Mouse (Mus musculus) liver, embryonic 14.5 days (tissue): Measurements from ENCODE around the gene Slfn14. TPM values are rescaled to one million over a fixed set of nuclear protein-coding genes. Genes with fewer than 3 reads are reported as not detected.
"Not testable (repeated sequence)": the region's sequence is repeated elsewhere in the genome, so short reads cannot be mapped to it uniquely, and the experiment has no call there.

Experiments
- ATAC-seq: fragments of 200-750 bp; cut with Nextera tagmentation; 2 replicates; pipeline ENCODE4 v1.8.0; 2017; ENCODE audit warnings: moderate number of reproducible peaks, mild to moderate bottlenecking, moderate library complexity; ENCODE audit not compliant: insufficient read depth
- DNase-seq, 3 experiments: peaks; one replicate each; pipeline ENCODE4 v3.0.0-alpha.2; 2012 to 2013; ENCODE audit warnings: low read depth in 3 of 3, low spot score in 3 of 3
- H3K27ac ChIP-seq: fragments of 300-500 bp; sonication (generic); 2 replicates; pipeline ENCODE4 v1.5.1; 2014; ENCODE audit warnings: moderate library complexity, mild to moderate bottlenecking, control low read depth, inconsistent platforms
- H3K27me3 ChIP-seq: fragments of 300-500 bp; sonication (generic); 2 replicates; pipeline ENCODE4 v1.6.1; 2014; ENCODE audit warnings: mild to moderate bottlenecking, low read length, moderate library complexity; ENCODE audit not compliant: control insufficient read depth, insufficient read depth
- H3K36me3 ChIP-seq: fragments of 300-500 bp; sonication (generic); replicated peaks from 2 replicates; pipeline ENCODE4 v1.6.1; 2014; ENCODE audit warnings: low read depth; ENCODE audit not compliant: control insufficient read depth, insufficient read depth
- H3K4me1 ChIP-seq, 2 experiments: fragments of 200-500 bp in 1 of 2; fragments of 300-500 bp in 1 of 2; sonication (generic) in 1 of 2; replicated peaks; 2 replicates each; pipeline ENCODE4 v1.6.1; 2012 to 2014; ENCODE audit warnings: antibody characterized with exemption in 1 of 2, inconsistent platforms in 1 of 2, low read length in 1 of 2; ENCODE audit not compliant: control insufficient read depth in 2 of 2, insufficient read depth in 2 of 2
- H3K4me2 ChIP-seq: fragments of 300-500 bp; sonication (generic); 2 replicates; pipeline ENCODE4 v1.6.1; 2014; ENCODE audit warnings: low read depth, mild to moderate bottlenecking, control low read depth, moderate library complexity
- H3K4me3 ChIP-seq, 2 experiments: fragments of 200-500 bp in 1 of 2; fragments of 300-500 bp in 1 of 2; sonication (generic) in 1 of 2; 2 replicates each; pipeline ENCODE4 v1.5.1; 2012 to 2014; ENCODE audit warnings: low read depth in 2 of 2, low read length in 2 of 2, mild to moderate bottlenecking in 2 of 2, control low read depth in 1 of 2, inconsistent platforms in 1 of 2, moderate library complexity in 1 of 2; ENCODE audit not compliant: insufficient read depth in 1 of 2
- H3K9ac ChIP-seq: fragments of 300-500 bp; sonication (generic); replicated peaks from 2 replicates; pipeline ENCODE4 v1.6.1; 2014; ENCODE audit warnings: mild to moderate bottlenecking, control low read depth, moderate library complexity
- H3K9me3 ChIP-seq: fragments of 300-500 bp; sonication (generic); 2 replicates; pipeline ENCODE4 v1.6.1; 2016; ENCODE audit warnings: low read length, mixed read lengths; ENCODE audit not compliant: control insufficient read depth
- CTCF ChIP-seq: IDR thresholded peaks from 2 replicates; pipeline ENCODE4 v1.5.1; 2016; ENCODE audit warnings: antibody characterized with exemption, low read depth, control low read depth
- EP300 ChIP-seq: IDR thresholded peaks from 2 replicates; pipeline ENCODE4 v1.6.1; 2016; ENCODE audit warnings: antibody characterized with exemption, low read depth
- WGBS: fragments of 180-500 bp; shearing (Covaris S2); extraction: QIAGEN DNeasy Blood & Tissue Kit; methylation state at CpG from one replicate; pipeline ENCODE4 v1.1.7; 2014; ENCODE audit not compliant: insufficient replicate concordance; 5-methylcytosine and 5-hydroxymethylcytosine counted together
- polyA plus RNA-seq, 2 experiments: library from polyadenylated mRNA; depleted of rRNA in 1 of 2; stranded (reverse) in 1 of 2; unstranded in 1 of 2; fragments of >200 nt; fragmentation: Nextera tagmentation in 1 of 2; extraction: Ambion mirVana in 1 of 2; gene quantifications; 2 replicates each; pipeline versions ENCODE4 v1.2.1 to v1.2.3; 2012 to 2014

The Slfn14 gene
- polyA plus RNA-seq, 2 experiments, result 15.4 to 30.4 TPM

DNA sequence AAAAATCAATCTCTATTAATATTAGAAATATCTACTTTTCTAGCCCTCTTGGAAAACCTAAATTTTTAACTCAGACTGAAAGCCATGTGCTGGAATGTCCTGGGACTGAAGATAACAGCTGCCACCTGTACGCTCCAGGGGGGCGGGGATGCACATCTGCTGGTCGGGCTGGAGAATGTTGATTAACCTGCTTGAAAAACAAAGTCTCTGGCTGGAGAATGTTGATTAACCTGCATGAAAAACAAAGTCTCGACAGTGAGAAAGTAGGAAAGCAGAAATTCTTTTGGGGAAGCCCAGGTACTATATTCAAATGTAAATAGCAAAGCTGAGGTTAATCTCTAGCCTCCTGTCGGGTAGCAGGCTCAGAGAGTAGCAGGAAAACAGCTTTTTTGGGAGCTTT is 52.9 kb downstream of the Slfn14 start:
- DNase-seq, result peak in 2 of 3 experiments; percentile 54 to 62
- Histone ChIP-seq H3K4me1 (peaks cover 7 to 18% of the 10 kb centered on the region in 2 experiments; a peak in 3 of 4 replicates), H3K27ac (peak overlapping the region; percentile 76), H3K4me2 (peak overlapping the region; percentile 13; the same call in 1 of the 2 replicates)
- H3K9ac ChIP-seq, H3K9me3 ChIP-seq, H3K36me3 ChIP-seq, H3K27me3 ChIP-seq, H3K4me3 ChIP-seq: not testable (repeated sequence)
- ATAC-seq, result peak; percentile 65; the same call in 1 of the 2 replicates
- WGBS, result 20% methylated on average over 5 of the region's 5 CpGs
- peak; percentile 87 for TF ChIP-seq EP300

DNA sequence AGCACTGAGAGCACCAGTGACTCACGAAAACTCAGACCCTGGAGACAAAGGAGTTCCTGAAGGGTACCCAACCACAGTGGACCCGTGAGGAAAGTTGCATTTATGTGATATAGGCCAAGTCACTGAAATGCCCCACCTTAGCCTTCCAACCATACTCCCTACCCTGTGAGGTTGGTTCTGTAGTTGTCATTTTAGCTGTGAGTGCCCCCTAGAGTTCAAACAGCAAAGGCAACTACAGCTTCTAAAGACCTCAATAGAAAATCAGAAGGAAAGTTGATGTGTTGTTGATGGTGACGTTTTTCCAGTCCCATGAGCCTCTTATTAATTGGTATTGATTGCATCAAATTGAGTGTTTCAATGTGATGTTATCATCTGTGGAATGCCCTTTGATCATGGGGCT is 55.6 kb downstream of the Slfn14 start:
- Histone ChIP-seq H3K27me3 (no peaks in the 10 kb centered on the region), H3K27ac (no peak overlapping the region; the same call in 1 of the 2 replicates), H3K4me3 (no peak overlapping the region), H3K4me2 (no peak overlapping the region), H3K36me3 (peaks cover 17% of the 10 kb centered on the region), H3K9ac (no peak overlapping the region), H3K9me3 (no peaks in the 10 kb centered on the region), H3K4me1 (peaks cover 4 to 9% of the 10 kb centered on the region in 2 experiments; a peak in 3 of 4 replicates)
- TF ChIP-seq CTCF (peak; percentile 74), EP300 (no peak)
- DNase-seq (peak in 2 of 3 experiments; percentile 24 to 56), ATAC-seq (peak; percentile 71)
- WGBS, result 36% methylated on average over 3 of the region's 3 CpGs

- Histone ChIP-seq H3K27ac (no peak overlapping the region), H3K9ac (no peak overlapping the region), H3K4me2 (no peak overlapping the region), H3K4me3 (no peak overlapping the region), H3K36me3 (peaks cover 24% of the 10 kb centered on the region), H3K4me1 (peaks cover 3 to 6% of the 10 kb centered on the region in 2 experiments; a peak in 3 of 4 replicates), H3K27me3 (no peaks in the 10 kb centered on the region), H3K9me3 (no peaks in the 10 kb centered on the region)
- DNase-seq (no peak), ATAC-seq (no peak)
- 72% methylated on average over 7 of the region's 7 CpGs for WGBS
- TF ChIP-seq EP300 (no peak), CTCF (no peak)
Measured at GRCm38 (mm10) chr11:83227926-83228723, 58.4 kb downstream of the Slfn14 start.

GRCm38 (mm10) chr11:83225371-83225960 is 61.1 kb downstream of the Slfn14 start:
- ATAC-seq, result no peak
- DNase-seq, result no peak
- peaks cover 6 to 8% of the 10 kb centered on the region in 2 experiments; a peak in 2 of 4 replicates for H3K4me1 ChIP-seq
- WGBS, result 68% methylated on average over 9 of the region's 9 CpGs
- peak overlapping the region; percentile 86 for H3K27ac ChIP-seq
- H3K4me3 ChIP-seq, result peak overlapping the region; percentile 86 to 87
- peaks cover 24% of the 10 kb centered on the region for H3K36me3 ChIP-seq
- H3K9ac ChIP-seq, result peak overlapping the region; percentile 96
- no peaks in the 10 kb centered on the region for H3K27me3 ChIP-seq
- no peaks in the 10 kb centered on the region for H3K9me3 ChIP-seq
- TF ChIP-seq EP300, result no peak
- TF ChIP-seq CTCF, result no peak
- H3K4me2 ChIP-seq, result peak overlapping the region; percentile 83

Other genes starting within 250 kb of the Slfn14 start
- gene Slfn2, start 221.6 kb downstream of the Slfn14 start, polyA plus RNA-seq (2012; rRNA removed), result 2.4 and 3.6 TPM in 2 replicates
- gene Slfn2, start 221.6 kb downstream of the Slfn14 start, polyA plus RNA-seq (2014; fragmentation: Nextera tagmentation; extraction: Ambion mirVana), result 7.4 and 8.8 TPM in 2 replicates
- gene Slfn1, start 169.9 kb downstream of the Slfn14 start, polyA plus RNA-seq (2012; rRNA removed), result 0.12 and 0.21 TPM in 2 replicates
- gene Slfn1, start 169.9 kb downstream of the Slfn14 start, polyA plus RNA-seq (2014; fragmentation: Nextera tagmentation; extraction: Ambion mirVana), result 0.08 and 0.28 TPM in 2 replicates
- gene Slfn4, start 111.5 kb downstream of the Slfn14 start, polyA plus RNA-seq (2012; rRNA removed), result 0.21 and 0.37 TPM in 2 replicates
- 0.10 and 0.25 TPM in 2 replicates for gene Slfn4, start 111.5 kb downstream of the Slfn14 start, polyA plus RNA-seq (2014; fragmentation: Nextera tagmentation; extraction: Ambion mirVana)
- 1.3 and 2.6 TPM in 2 replicates for gene Slfn3, start 95.4 kb downstream of the Slfn14 start, polyA plus RNA-seq (2012; rRNA removed)
- gene Slfn3, start 95.4 kb downstream of the Slfn14 start, polyA plus RNA-seq (2014; fragmentation: Nextera tagmentation; extraction: Ambion mirVana), result 2.4 and 2.7 TPM in 2 replicates
- 10.5 and 11.7 TPM in 2 replicates for gene Ap2b1, start 12.3 kb upstream of the Slfn14 start, polyA plus RNA-seq (2012; rRNA removed)
- 20.9 and 22.3 TPM in 2 replicates for gene Ap2b1, start 12.3 kb upstream of the Slfn14 start, polyA plus RNA-seq (2014; fragmentation: Nextera tagmentation; extraction: Ambion mirVana)
- gene Pex12, start 15.9 kb upstream of the Slfn14 start, polyA plus RNA-seq (2012; rRNA removed), result 3.1 and 3.4 TPM in 2 replicates
- 4.2 and 4.8 TPM in 2 replicates for gene Pex12, start 15.9 kb upstream of the Slfn14 start, polyA plus RNA-seq (2014; fragmentation: Nextera tagmentation; extraction: Ambion mirVana)
- 0.31 and 0.35 TPM in 2 replicates for gene Rasl10b, start 122.4 kb upstream of the Slfn14 start, polyA plus RNA-seq (2012; rRNA removed)
- gene Rasl10b, start 122.4 kb upstream of the Slfn14 start, polyA plus RNA-seq (2014; fragmentation: Nextera tagmentation; extraction: Ambion mirVana), result 0.06 and 0.13 TPM in 2 replicates
- gene Gas2l2, start 142.7 kb upstream of the Slfn14 start, polyA plus RNA-seq (2012; rRNA removed), result not detected in 2 replicates
- gene Gas2l2, start 142.7 kb upstream of the Slfn14 start, polyA plus RNA-seq (2014; fragmentation: Nextera tagmentation; extraction: Ambion mirVana), result not detected in 2 replicates
- 2.1 and 2.8 TPM in 2 replicates for gene 1700020L24Rik, start 151.0 kb upstream of the Slfn14 start, polyA plus RNA-seq (2012; rRNA removed)
- 1.6 and 1.9 TPM in 2 replicates for gene 1700020L24Rik, start 151.0 kb upstream of the Slfn14 start, polyA plus RNA-seq (2014; fragmentation: Nextera tagmentation; extraction: Ambion mirVana)
- 0.31 and 0.34 TPM in 2 replicates for gene Mmp28, start 176.3 kb upstream of the Slfn14 start, polyA plus RNA-seq (2012; rRNA removed)
- gene Mmp28, start 176.3 kb upstream of the Slfn14 start, polyA plus RNA-seq (2014; fragmentation: Nextera tagmentation; extraction: Ambion mirVana), result 0.10 and 0.24 TPM in 2 replicates
- gene Taf15, start 186.4 kb upstream of the Slfn14 start, polyA plus RNA-seq (2012; rRNA removed), result 18.4 and 43.1 TPM in 2 replicates
- gene Taf15, start 186.4 kb upstream of the Slfn14 start, polyA plus RNA-seq (2014; fragmentation: Nextera tagmentation; extraction: Ambion mirVana), result 1.9 and 2.2 TPM in 2 replicates
- not detected in 2 replicates for gene Heatr9, start 235.4 kb upstream of the Slfn14 start, polyA plus RNA-seq (2012; rRNA removed)
- gene Heatr9, start 235.4 kb upstream of the Slfn14 start, polyA plus RNA-seq (2014; fragmentation: Nextera tagmentation; extraction: Ambion mirVana), result not detected in 2 replicates
- 0.39 and 0.42 TPM in 2 replicates for gene Ccl5, start 243.8 kb upstream of the Slfn14 start, polyA plus RNA-seq (2012; rRNA removed)
- 0.77 and 0.95 TPM in 2 replicates for gene Ccl5, start 243.8 kb upstream of the Slfn14 start, polyA plus RNA-seq (2014; fragmentation: Nextera tagmentation; extraction: Ambion mirVana)